8 mouse cellular contexts compared by ENCODE assay signal in genomic region chr11:51636323-51636684, GRCm38 (mm10). TPM values are rescaled to one million over a fixed set of nuclear protein-coding genes. Genes with fewer than 3 reads are reported as not detected.
DNase-seq lines count a peak whose midpoint lies in the region; ATAC-seq and TF ChIP-seq lines count a peak whose summit lies in the region.

No protein-coding gene starts in this region.

- H3K27me3 ChIP-seq in Patski: no peaks in the 10 kb centered on the region
- H3K27me3 ChIP-seq in heart, embryonic 11.5 days (ENCODE audit: control insufficient read depth, insufficient read depth, low read length): no peaks in the 10 kb centered on the region
- no peaks in the 10 kb centered on the region for H3K27me3 ChIP-seq in kidney, embryonic 16.5 days (ENCODE audit: insufficient read depth, low read length)

- H3K27ac ChIP-seq in heart, embryonic 11.5 days (ENCODE audit: low read depth, low read length): peak overlapping the region; percentile 79
- H3K27ac ChIP-seq in kidney, embryonic 16.5 days (ENCODE audit: low read length): peak overlapping the region; percentile 87

- no peak for TF ChIP-seq CTCF in Patski (IDR thresholded peaks at IDR 0.05)

- no peaks in the 10 kb centered on the region for H3K9me3 ChIP-seq in heart, embryonic 11.5 days (replicated peaks; ENCODE audit: control insufficient read depth, low read length)
- H3K9me3 ChIP-seq in kidney, embryonic 16.5 days (ENCODE audit: low read length): no peaks in the 10 kb centered on the region

- CTCF ChIA-PET in Patski (lab: Charles Lee): interaction anchor here (1.2 to 1.4 kb wide), 5 partner anchors 8 to 45 kb away, joined by 4 to 7 read pairs (median 4); no protein-coding TSS in a partner anchor

- H3K4me2 ChIP-seq in heart, embryonic 11.5 days: peak overlapping the region; percentile 88
- H3K4me2 ChIP-seq in kidney, embryonic 16.5 days (replicated peaks; ENCODE audit: low read depth, low read length): peak overlapping the region; percentile 92

- H3K36me3 ChIP-seq in heart, embryonic 11.5 days (ENCODE audit: control insufficient read depth, insufficient read depth, low read length): no peaks in the 10 kb centered on the region
- peaks cover 4% of the 10 kb centered on the region; the same call in 1 of the 2 replicates for H3K36me3 ChIP-seq in kidney, embryonic 16.5 days (ENCODE audit: insufficient read depth, low read length)

- H3K4me1 ChIP-seq in heart, embryonic 11.5 days (ENCODE audit: control insufficient read depth, insufficient read depth, low read length): peaks cover 6% of the 10 kb centered on the region; the same call in 1 of the 2 replicates
- H3K4me1 ChIP-seq in kidney, embryonic 16.5 days (ENCODE audit: insufficient read depth, low read length): peaks cover 38% of the 10 kb centered on the region

- POLR2A ChIA-PET in Patski (lab: Charles Lee): interaction anchor here (0.6 to 1.5 kb wide), 8 partner anchors 9 to 220 kb away, joined by 3 to 13 read pairs (median 4); partner anchors contain the start of genes D930048N14Rik and N4bp3

- peak; percentile 29 for ATAC-seq in Patski
- ATAC-seq in heart, embryonic 11.5 days (replicated peaks; ENCODE audit: insufficient number of reproducible peaks, low FRiP score, low TSS enrichment): no peak; the same call in 1 of the 2 replicates
- ATAC-seq in kidney, embryonic 16.5 days (ENCODE audit: low FRiP score, low TSS enrichment): peak; percentile 36; the same call in 1 of the 2 replicates

- in situ Hi-C loops in Patski (cut with MboI; ENCODE audit: low pct_unique_long_range_greater_than_20kb): no loop called here

- peak overlapping the region; percentile 76 for H3K4me3 ChIP-seq in heart, embryonic 11.5 days (ENCODE audit: low read depth, low read length)
- peak overlapping the region; percentile 86 for H3K4me3 ChIP-seq in kidney, embryonic 16.5 days (ENCODE audit: low read length)

- peak overlapping the region; percentile 87 for H3K9ac ChIP-seq in heart, embryonic 11.5 days (ENCODE audit: low read depth, low read length)
- H3K9ac ChIP-seq in kidney, embryonic 16.5 days (replicated peaks; ENCODE audit: low read length): peak overlapping the region; percentile 85

- WGBS in heart, embryonic 11.5 days (ENCODE audit: insufficient replicate concordance): 3% methylated on average over 6 of the region's 6 CpGs
- 6% methylated on average over 6 of the region's 6 CpGs for WGBS in kidney, embryonic 16.5 days

- DNase-seq in B cell, adult 2 months: peak; percentile 81 to 84
- DNase-seq in Patski (ENCODE audit: low read depth, low spot score): no peak
- peak; percentile 85 for DNase-seq in embryo, embryonic 10 days (ENCODE audit: low spot score)
- DNase-seq in lung, postnatal 10 days: peak; percentile 78
- DNase-seq in retina, postnatal 1 day: peak; percentile 81
- no peak for DNase-seq in ovary, adult 18-20 months (ENCODE audit: low spot score)

RNA-seq across cellular contexts. Expression of gene Rmnd5b, which starts 0.6 kb away (rescaled TPM):
- polyA plus RNA-seq in Patski (2021): 49.4 TPM
- polyA plus RNA-seq in heart, embryonic 11.5 days (2014; fragmentation: Nextera tagmentation; extraction: Ambion mirVana): 29.7 and 32.2 TPM in 2 replicates
- polyA plus RNA-seq in kidney, embryonic 16.5 days (2015; fragmentation: Nextera tagmentation; extraction: Ambion mirVana): 48.9 and 51.9 TPM in 2 replicates

RNA-seq across cellular contexts. Expression of gene N4bp3, which starts 14.3 kb away (rescaled TPM):
- polyA plus RNA-seq in Patski (2021): 25.0 TPM
- polyA plus RNA-seq in heart, embryonic 11.5 days (2014; fragmentation: Nextera tagmentation; extraction: Ambion mirVana): 4.2 and 6.4 TPM in 2 replicates
- polyA plus RNA-seq in kidney, embryonic 16.5 days (2015; fragmentation: Nextera tagmentation; extraction: Ambion mirVana): 30.9 and 34.1 TPM in 2 replicates

RNA-seq across cellular contexts. Expression of gene D930048N14Rik, which starts 14.4 kb away (rescaled TPM):
- 8.3 TPM for polyA plus RNA-seq in Patski (2021)
- polyA plus RNA-seq in heart, embryonic 11.5 days (2014; fragmentation: Nextera tagmentation; extraction: Ambion mirVana): 0.59 and 0.97 TPM in 2 replicates
- polyA plus RNA-seq in kidney, embryonic 16.5 days (2015; fragmentation: Nextera tagmentation; extraction: Ambion mirVana): 4.0 and 4.5 TPM in 2 replicates

RNA-seq across cellular contexts. Expression of gene Nhp2, which starts 16.8 kb away (rescaled TPM):
- polyA plus RNA-seq in Patski (2021): 69.0 TPM
- polyA plus RNA-seq in heart, embryonic 11.5 days (2014; fragmentation: Nextera tagmentation; extraction: Ambion mirVana): 114 and 131 TPM in 2 replicates
- 156 and 158 TPM in 2 replicates for polyA plus RNA-seq in kidney, embryonic 16.5 days (2015; fragmentation: Nextera tagmentation; extraction: Ambion mirVana)

RNA-seq across cellular contexts. Expression of gene Hnrnpab, which starts 29.7 kb away (rescaled TPM):
- polyA plus RNA-seq in Patski (2021): 520 TPM
- polyA plus RNA-seq in heart, embryonic 11.5 days (2014; fragmentation: Nextera tagmentation; extraction: Ambion mirVana): 362 and 384 TPM in 2 replicates
- 343 and 374 TPM in 2 replicates for polyA plus RNA-seq in kidney, embryonic 16.5 days (2015; fragmentation: Nextera tagmentation; extraction: Ambion mirVana)

Comparison
In these comparisons a context has a peak if more than half of its experiments do, and no peak if none do; other contexts are left out.
1. DNase-seq: peak in B cell, adult 2 months (2 of 2), embryo, embryonic 10 days (single experiment), lung, postnatal 10 days (single experiment) and retina, postnatal 1 day (single experiment); none in Patski (single experiment) and ovary, adult 18-20 months (single experiment).